Mouse (Mus musculus) bone marrow, adult 2 months (tissue): ENCODE measurements around the gene Suv39h2.

Experiments used
- CTCF ChIP-seq: fragments of 200-500 bp; IDR thresholded peaks from 2 replicates; pipeline ENCODE4 v1.5.1; 2011; ENCODE audit warnings: low read length, control low read depth; ENCODE audit not compliant: control insufficient read depth, insufficient read depth
- POLR2A ChIP-seq: fragments of 200-500 bp; IDR thresholded peaks from 2 replicates; pipeline ENCODE4 v1.6.1; 2011; ENCODE audit warnings: low read depth, mild to moderate bottlenecking, control low read depth, low read length, borderline replicate concordance; ENCODE audit not compliant: control insufficient read depth

- TF ChIP-seq CTCF, result no peak
- no peak for TF ChIP-seq POLR2A
Measured at GRCm38 (mm10) chr2:3449431-3449830, 25.4 kb downstream of the Suv39h2 start.
